Mouse (Mus musculus) G1E (cell line): ENCODE results near the gene 2810006K23Rik. TPM values are rescaled to one million over a fixed set of nuclear protein-coding genes. Genes with fewer than 3 reads are reported as not detected.
"Not testable (repeated sequence)": the region's sequence is repeated elsewhere in the genome, so short reads cannot be mapped to it uniquely, and the experiment has no call there.

Source experiments
- ATAC-seq: 2 replicates; pipeline ENCODE4 v1.8.0; 2016; ENCODE audit warnings: mild to moderate bottlenecking; ENCODE audit not compliant: insufficient number of reproducible peaks, poor library complexity, low FRiP score, severe bottlenecking; ENCODE audit errors: extremely low read depth
- DNase-seq: peaks from one replicate; pipeline ENCODE4 v3.0.0; 2012; ENCODE audit warnings: low spot score
- H3K27me3 ChIP-seq: 2 replicates; pipeline ENCODE4 v1.6.1; 2012; ENCODE audit warnings: mild to moderate bottlenecking, low read length, inconsistent platforms; ENCODE audit not compliant: insufficient read depth
- H3K36me3 ChIP-seq: replicated peaks from 2 replicates; pipeline ENCODE3; 2012; ENCODE audit warnings: mild to moderate bottlenecking, inconsistent platforms
- H3K4me1 ChIP-seq: 2 replicates; pipeline ENCODE4 v1.6.1; 2012; ENCODE audit warnings: low read depth, low read length, inconsistent platforms, mixed read lengths; ENCODE audit not compliant: insufficient read depth
- H3K4me3 ChIP-seq: 2 replicates; pipeline ENCODE4 v1.5.1; 2012; ENCODE audit warnings: low read depth, mild to moderate bottlenecking, inconsistent platforms, low read length, moderate library complexity, mixed read lengths
- H3K9me3 ChIP-seq: replicated peaks from 2 replicates; pipeline ENCODE4 v1.6.1; 2012; ENCODE audit warnings: inconsistent platforms
- CTCF ChIP-seq: IDR thresholded peaks from 2 replicates; pipeline ENCODE4 v1.5.1; 2012; ENCODE audit warnings: low read depth, low read length, inconsistent platforms, mixed read lengths
- GATA1 ChIP-seq: IDR thresholded peaks from 2 replicates; pipeline ENCODE4 v1.6.1; 2012; ENCODE audit warnings: borderline replicate concordance, low read length, inconsistent platforms, mixed read lengths
- GATA2 ChIP-seq: IDR thresholded peaks from 2 replicates; pipeline ENCODE4 v1.6.1; 2012; ENCODE audit warnings: low read depth, low read length, inconsistent platforms, borderline replicate concordance
- POLR2AphosphoS5 ChIP-seq: IDR thresholded peaks from 2 replicates; pipeline ENCODE4 v1.6.1; 2012; ENCODE audit warnings: low read depth, low read length, inconsistent platforms; ENCODE audit not compliant: insufficient replicate concordance
- TAL1 ChIP-seq: conservative IDR thresholded peaks from 2 replicates; pipeline ENCODE4 v1.6.1; 2012; ENCODE audit warnings: low read depth, low read length, inconsistent platforms, mixed read lengths
- polyA plus RNA-seq: library from polyadenylated mRNA; stranded (reverse); fragments of >175 nt; gene quantifications from 2 replicates; pipeline ENCODE4 v1.2.3, GENCODE M21; 2012
- total RNA-seq, 2 experiments: library from RNA; stranded (forward) in 1 of 2; stranded (reverse) in 1 of 2; fragments of 200-1000 nt in 1 of 2; fragments of >200 nt in 1 of 2; fragmentation: Nextera tagmentation in 1 of 2; gene quantifications; 2 replicates each; pipeline ENCODE4 v1.2.3; 2014 to 2017

2810006K23Rik gene
- total and polyA plus RNA-seq, 3 experiments = 7.7 to 29.5 (median 19.8) TPM

DNA sequence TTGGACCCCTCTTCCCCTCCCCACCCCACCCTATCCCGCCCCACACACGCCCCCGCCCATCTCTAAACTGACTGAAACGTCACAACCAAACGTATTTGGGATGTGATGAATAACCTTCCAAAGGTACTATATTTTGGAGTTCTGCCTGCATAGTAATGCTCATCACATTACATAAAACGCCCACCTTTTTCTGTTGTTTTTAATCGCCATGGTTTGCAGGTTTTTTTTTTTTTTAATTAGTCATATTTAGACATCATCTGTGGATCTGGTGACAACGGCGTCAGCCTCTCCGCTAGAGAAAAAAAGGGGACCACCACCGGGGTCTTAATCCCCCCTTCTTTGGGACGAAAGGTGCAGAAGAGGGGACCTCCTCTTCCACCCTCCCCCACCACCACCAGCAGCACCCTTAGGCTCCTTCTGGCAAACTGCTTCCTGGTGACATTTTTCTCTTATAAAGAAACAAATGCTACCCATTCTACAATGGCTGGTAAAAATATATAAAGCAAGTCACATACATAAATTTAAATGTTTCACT, 27.6 kb downstream of the 2810006K23Rik start:
- peaks cover 43% of the 10 kb centered on the region for H3K4me1 ChIP-seq
- DNase-seq (no peak), ATAC-seq (no peak)
- H3K27me3 ChIP-seq = no peaks in the 10 kb centered on the region
- H3K9me3 ChIP-seq = no peaks in the 10 kb centered on the region
- peak overlapping the region; percentile 71; the same call in 1 of the 2 replicates for H3K4me3 ChIP-seq
- H3K36me3 ChIP-seq = peaks cover 17% of the 10 kb centered on the region
- no peak for TF ChIP-seq CTCF
- no peak for TF ChIP-seq TAL1
- no peak for TF ChIP-seq GATA2
- TF ChIP-seq POLR2AphosphoS5 = no peak
- TF ChIP-seq GATA1 = no peak

DNA sequence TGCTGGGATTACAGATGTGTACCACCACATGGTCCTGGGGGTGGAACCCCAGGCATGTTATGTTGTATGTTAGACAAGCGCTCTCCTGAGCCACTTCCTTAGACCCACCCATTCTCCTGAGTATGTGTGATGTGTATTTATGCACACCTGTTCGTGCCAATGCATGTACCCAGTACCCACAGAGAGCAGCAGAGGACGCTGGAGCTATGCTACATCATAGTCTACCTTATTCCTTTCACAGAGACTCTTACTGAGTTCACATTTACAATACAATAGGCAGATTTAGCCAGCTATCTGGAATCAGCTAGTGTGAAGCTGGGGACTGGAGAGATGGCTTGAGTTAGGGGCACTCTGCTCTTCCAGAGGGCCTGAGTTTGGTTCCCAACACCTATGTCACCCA, 28.8 kb downstream of the 2810006K23Rik start:
- TF ChIP-seq GATA1 (no peak), TAL1 (no peak), POLR2AphosphoS5 (no peak), CTCF (no peak), GATA2 (no peak)
- H3K27me3 ChIP-seq = no peaks in the 10 kb centered on the region
- no peak for DNase-seq
- H3K36me3 ChIP-seq = peaks cover 5% of the 10 kb centered on the region
- H3K4me3 ChIP-seq = no peak overlapping the region
- no peak for ATAC-seq
- H3K4me1 ChIP-seq = peaks cover 31% of the 10 kb centered on the region
- H3K9me3 ChIP-seq = no peaks in the 10 kb centered on the region

DNA sequence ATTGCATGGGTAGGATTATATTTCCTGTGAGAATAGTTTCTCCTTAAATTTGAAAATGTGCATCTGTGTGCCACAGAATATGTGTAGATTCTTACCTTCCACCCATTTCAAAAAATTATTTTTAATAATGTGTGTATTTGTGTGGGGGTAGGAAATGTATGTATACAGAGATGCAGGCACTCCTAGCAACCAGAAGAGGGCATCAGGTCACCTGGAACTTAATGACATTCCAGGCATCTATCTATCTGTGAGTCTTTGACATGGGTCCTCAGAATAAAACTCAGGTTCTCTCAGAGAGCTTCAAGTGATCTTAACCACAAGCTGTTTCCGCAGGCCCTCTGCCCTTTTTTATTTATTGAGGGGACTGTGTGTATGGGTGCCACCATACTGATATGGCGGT, 31.8 kb downstream of the 2810006K23Rik start:
- DNase-seq = peak; percentile 6
- H3K9me3 ChIP-seq = no peaks in the 10 kb centered on the region

DNA sequence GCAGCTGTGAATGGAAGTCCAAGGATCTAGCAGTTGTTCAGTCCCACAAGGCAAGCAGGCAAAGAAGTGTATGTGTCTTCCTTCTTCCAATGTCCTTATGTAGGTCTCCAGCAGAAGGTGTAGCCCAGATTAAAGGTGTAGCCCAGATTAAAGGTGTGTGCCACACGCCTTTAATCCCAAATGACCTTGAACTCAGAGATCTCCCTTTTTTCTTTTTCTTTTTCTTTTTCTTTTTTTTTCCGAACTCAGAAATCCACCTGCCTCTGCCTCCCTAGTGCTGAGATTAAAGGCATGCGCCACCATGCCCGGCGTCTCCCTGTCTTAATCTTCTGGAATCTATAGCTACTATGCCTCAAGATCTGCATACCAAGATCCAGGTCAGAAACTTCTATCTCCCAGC, 35.1 kb downstream of the 2810006K23Rik start, which contains the start of gene Cdk2ap1:
Gene Cdk2ap1, minus strand, starts transcription at position 101 of the 400 bp plus-strand sequence.
- not testable (repeated sequence) for H3K36me3 ChIP-seq, H3K27me3 ChIP-seq, H3K4me3 ChIP-seq, H3K9me3 ChIP-seq, H3K4me1 ChIP-seq, DNase-seq, ATAC-seq

More for the DNA sequence above, 31.8 kb downstream of the 2810006K23Rik start:
- ATAC-seq = peak; percentile 45; the same call in 1 of the 2 replicates
- peaks cover 1% of the 10 kb centered on the region for H3K36me3 ChIP-seq
- peaks cover 16% of the 10 kb centered on the region for H3K4me1 ChIP-seq
- no peaks in the 10 kb centered on the region for H3K27me3 ChIP-seq
- no peak overlapping the region for H3K4me3 ChIP-seq
- 0 out of 2 replicates have a peak, but pooled peaks have one; percentile 2 for TF ChIP-seq CTCF
- TF ChIP-seq GATA2 = no peak

GRCm38 (mm10) chr5:124364173-124364918, 36.5 kb downstream of the 2810006K23Rik start:
- Histone ChIP-seq H3K36me3 (peaks cover 21% of the 10 kb centered on the region), H3K9me3 (no peaks in the 10 kb centered on the region), H3K4me3 (no peak overlapping the region), H3K27me3 (no peaks in the 10 kb centered on the region), H3K4me1 (peaks cover 6% of the 10 kb centered on the region)
- no peak for TF ChIP-seq TAL1
- TF ChIP-seq GATA1 = no peak
- TF ChIP-seq GATA2 = no peak
- no peak for TF ChIP-seq POLR2AphosphoS5
- no peak for TF ChIP-seq CTCF
- no peak for ATAC-seq
- DNase-seq = no peak

DNA sequence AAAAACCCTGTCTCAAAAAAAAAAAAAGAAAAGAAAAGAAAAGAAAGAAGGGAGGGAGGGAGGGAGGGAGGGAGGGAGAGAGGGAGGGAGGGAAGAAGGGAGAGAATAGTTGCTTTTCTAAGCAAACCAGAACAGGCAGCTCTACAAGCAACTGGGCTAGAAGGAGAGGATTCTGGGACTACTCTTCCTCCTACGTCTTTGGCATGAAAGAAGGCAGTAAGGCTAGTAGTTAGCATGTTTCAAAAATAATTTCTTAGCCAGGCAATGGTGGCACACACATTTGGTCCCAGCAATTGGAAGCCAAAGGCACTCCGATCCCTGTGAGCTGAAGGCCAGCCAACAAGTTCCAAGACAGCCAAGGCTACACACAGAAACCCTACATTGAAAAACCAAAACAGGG, 37.9 kb downstream of the 2810006K23Rik start:
- DNase-seq (no peak), ATAC-seq (no peak)
- peaks cover 3% of the 10 kb centered on the region; the same call in 1 of the 2 replicates for H3K4me1 ChIP-seq

More for the DNA sequence above, 37.9 kb downstream of the 2810006K23Rik start:
- Histone ChIP-seq H3K9me3 (no peaks in the 10 kb centered on the region), H3K27me3 (no peaks in the 10 kb centered on the region), H3K36me3 (peaks cover 34% of the 10 kb centered on the region), H3K4me3 (no peak overlapping the region)
- no peak for TF ChIP-seq TAL1
- no peak for TF ChIP-seq POLR2AphosphoS5
- TF ChIP-seq GATA1 = no peak
- TF ChIP-seq GATA2 = no peak
- no peak for TF ChIP-seq CTCF
